Mouse (Mus musculus): ENCODE measurements around the gene Rhot1. TPM values are rescaled to one million over a fixed set of nuclear protein-coding genes. Genes with fewer than 3 reads are reported as not detected.

The Rhot1 gene
- polyA plus RNA-seq (2012; rRNA removed): 59.2 and 60.6 TPM in 2 replicates

- WGBS: under 1% methylated on average over 78 of the region's 78 CpGs
- peak; percentile 96 to 98 for DNase-seq
Observed at GRCm38 (mm10) chr11:80208860-80209800, at the start of gene Rhot1. TSS of gene Rhot1 (plus strand) at chr11:80209019.

DNA sequence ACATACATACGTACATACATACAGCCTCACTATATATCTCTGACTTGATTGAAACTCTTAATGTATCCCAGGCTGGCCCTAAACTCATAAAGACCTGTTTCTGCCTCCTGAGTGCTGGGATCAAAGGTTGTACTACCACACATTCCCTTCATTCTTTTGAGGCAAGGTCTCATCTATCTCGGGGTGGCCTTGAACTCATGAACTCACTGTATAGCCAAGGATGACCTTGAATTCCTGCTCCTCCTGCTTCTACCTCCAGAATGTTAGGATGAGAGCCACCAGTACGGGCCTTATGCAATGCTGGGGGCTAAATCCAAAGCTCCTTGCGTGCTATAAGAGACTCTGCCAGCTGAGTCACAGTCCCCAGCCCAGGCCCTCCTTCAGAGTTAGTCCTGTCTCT lies 47.8 kb upstream of the Rhot1 start:
- TF ChIP-seq POLR2A (IDR thresholded peaks at IDR 0.05; ENCODE audit: borderline replicate concordance, insufficient read depth, low read length) (no peak), CTCF (IDR thresholded peaks at IDR 0.05; ENCODE audit: borderline replicate concordance, insufficient read depth, low read depth, low read length) (no peak)
- H3K4me3 ChIP-seq (replicated peaks; ENCODE audit: insufficient read depth, low read depth, low read length): no peak overlapping the region

More at GRCm38 (mm10) chr11:80208860-80209800, at the start of gene Rhot1:
- Histone ChIP-seq H3K27me3 (ENCODE audit: control insufficient read depth, insufficient read depth, low read length) (no peaks in the 10 kb centered on the region), H3K27ac (ENCODE audit: insufficient read depth, low read length) (peak within 1 kb of the TSS; percentile 48), H3K4me1 (ENCODE audit: control insufficient read depth, insufficient read depth, low read length) (peaks cover 4% of the 10 kb centered on the region), H3K4me3 (replicated peaks; ENCODE audit: insufficient read depth, low read depth, low read length) (peak within 1 kb of the TSS; percentile 67)
- TF ChIP-seq CTCF (IDR thresholded peaks at IDR 0.05; ENCODE audit: borderline replicate concordance, insufficient read depth, low read depth, low read length): peak; percentile 79
- TF ChIP-seq POLR2A (IDR thresholded peaks at IDR 0.05; ENCODE audit: borderline replicate concordance, insufficient read depth, low read length): peak; percentile 71

DNA sequence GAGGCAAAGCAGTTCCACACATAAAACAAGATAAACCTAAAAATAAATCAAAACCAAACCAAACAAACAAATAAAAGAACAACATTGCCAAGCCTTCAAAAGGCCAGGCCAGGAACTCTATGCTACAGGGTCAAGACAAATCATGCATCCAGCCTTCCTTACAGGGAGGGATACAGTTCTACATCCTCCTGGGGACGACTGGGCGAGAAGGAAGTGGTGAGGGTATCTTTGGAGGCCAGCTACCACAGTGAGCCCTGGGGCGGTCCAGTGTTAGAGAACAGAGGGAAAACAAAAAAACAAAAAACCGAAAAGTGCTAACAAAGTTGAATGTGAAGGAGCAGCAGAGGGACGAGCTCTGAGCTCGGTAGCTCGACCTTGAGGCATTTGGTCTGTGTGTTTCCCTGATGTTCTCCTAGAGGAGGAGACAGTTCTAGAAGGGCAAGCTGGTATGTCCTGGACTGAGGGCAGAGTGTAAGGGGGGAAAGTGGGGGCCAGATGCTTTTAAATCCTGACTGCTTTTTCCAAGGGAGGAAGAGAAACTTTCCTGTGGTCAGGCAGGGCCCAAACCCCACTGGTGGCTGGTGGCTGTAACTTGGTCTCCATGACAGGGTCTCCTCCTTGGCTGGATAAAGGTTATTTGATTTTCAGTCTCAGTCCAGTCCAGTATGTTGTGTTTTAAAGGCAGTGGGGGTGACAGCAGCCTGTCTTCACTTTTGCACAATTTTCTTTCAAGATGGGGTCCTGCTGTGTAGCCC lies 45.3 kb upstream of the Rhot1 start:
- Histone ChIP-seq H3K4me3 (replicated peaks; ENCODE audit: insufficient read depth, low read depth, low read length) (no peak overlapping the region), H3K27me3 (ENCODE audit: control insufficient read depth, insufficient read depth, low read length) (no peaks in the 10 kb centered on the region), H3K4me1 (ENCODE audit: control insufficient read depth, insufficient read depth, low read length) (no peaks in the 10 kb centered on the region), H3K27ac (ENCODE audit: insufficient read depth, low read length) (no peak overlapping the region)
- WGBS: 75% methylated on average over 7 of the region's 7 CpGs
- no peak for TF ChIP-seq POLR2A (IDR thresholded peaks at IDR 0.05; ENCODE audit: borderline replicate concordance, insufficient read depth, low read length)
- no peak for TF ChIP-seq CTCF (IDR thresholded peaks at IDR 0.05; ENCODE audit: borderline replicate concordance, insufficient read depth, low read depth, low read length)
- no peak for DNase-seq

More for the DNA sequence above, 47.8 kb upstream of the Rhot1 start:
- no peak overlapping the region for H3K27ac ChIP-seq (ENCODE audit: insufficient read depth, low read length)
- 94% methylated on average over 4 of the region's 4 CpGs for WGBS
- no peaks in the 10 kb centered on the region for H3K4me1 ChIP-seq (ENCODE audit: control insufficient read depth, insufficient read depth, low read length)
- DNase-seq: no peak
- no peaks in the 10 kb centered on the region for H3K27me3 ChIP-seq (ENCODE audit: control insufficient read depth, insufficient read depth, low read length)

GRCm38 (mm10) chr11:80164224-80164623 lies 44.6 kb upstream of the Rhot1 start:
- Histone ChIP-seq H3K4me1 (ENCODE audit: control insufficient read depth, insufficient read depth, low read length) (no peaks in the 10 kb centered on the region), H3K27ac (ENCODE audit: insufficient read depth, low read length) (no peak overlapping the region), H3K27me3 (ENCODE audit: control insufficient read depth, insufficient read depth, low read length) (no peaks in the 10 kb centered on the region), H3K4me3 (replicated peaks; ENCODE audit: insufficient read depth, low read depth, low read length) (no peak overlapping the region)
- 27% methylated on average over 2 of the region's 2 CpGs for WGBS
- no peak for TF ChIP-seq POLR2A (IDR thresholded peaks at IDR 0.05; ENCODE audit: borderline replicate concordance, insufficient read depth, low read length)
- no peak for TF ChIP-seq CTCF (IDR thresholded peaks at IDR 0.05; ENCODE audit: borderline replicate concordance, insufficient read depth, low read depth, low read length)
- DNase-seq: no peak

GRCm38 (mm10) chr11:80168121-80168520 lies 40.7 kb upstream of the Rhot1 start:
- TF ChIP-seq POLR2A (IDR thresholded peaks at IDR 0.05; ENCODE audit: borderline replicate concordance, insufficient read depth, low read length) (no peak), CTCF (IDR thresholded peaks at IDR 0.05; ENCODE audit: borderline replicate concordance, insufficient read depth, low read depth, low read length) (no peak)
- Histone ChIP-seq H3K27ac (ENCODE audit: insufficient read depth, low read length) (no peak overlapping the region), H3K4me1 (ENCODE audit: control insufficient read depth, insufficient read depth, low read length) (no peaks in the 10 kb centered on the region), H3K27me3 (ENCODE audit: control insufficient read depth, insufficient read depth, low read length) (no peaks in the 10 kb centered on the region), H3K4me3 (replicated peaks; ENCODE audit: insufficient read depth, low read depth, low read length) (no peak overlapping the region)
- 89% methylated on average over 9 of the region's 9 CpGs for WGBS
- no peak for DNase-seq

GRCm38 (mm10) chr11:80168611-80169249 lies 40.1 kb upstream of the Rhot1 start:
- H3K4me3 ChIP-seq (replicated peaks; ENCODE audit: insufficient read depth, low read depth, low read length): no peak overlapping the region
- WGBS: 76% methylated on average over 4 of the region's 4 CpGs
- H3K27ac ChIP-seq (ENCODE audit: insufficient read depth, low read length): no peak overlapping the region
- no peaks in the 10 kb centered on the region for H3K4me1 ChIP-seq (ENCODE audit: control insufficient read depth, insufficient read depth, low read length)
- no peak for TF ChIP-seq CTCF (IDR thresholded peaks at IDR 0.05; ENCODE audit: borderline replicate concordance, insufficient read depth, low read depth, low read length)
- no peak for TF ChIP-seq POLR2A (IDR thresholded peaks at IDR 0.05; ENCODE audit: borderline replicate concordance, insufficient read depth, low read length)
- no peaks in the 10 kb centered on the region for H3K27me3 ChIP-seq (ENCODE audit: control insufficient read depth, insufficient read depth, low read length)
- DNase-seq: no peak

DNA sequence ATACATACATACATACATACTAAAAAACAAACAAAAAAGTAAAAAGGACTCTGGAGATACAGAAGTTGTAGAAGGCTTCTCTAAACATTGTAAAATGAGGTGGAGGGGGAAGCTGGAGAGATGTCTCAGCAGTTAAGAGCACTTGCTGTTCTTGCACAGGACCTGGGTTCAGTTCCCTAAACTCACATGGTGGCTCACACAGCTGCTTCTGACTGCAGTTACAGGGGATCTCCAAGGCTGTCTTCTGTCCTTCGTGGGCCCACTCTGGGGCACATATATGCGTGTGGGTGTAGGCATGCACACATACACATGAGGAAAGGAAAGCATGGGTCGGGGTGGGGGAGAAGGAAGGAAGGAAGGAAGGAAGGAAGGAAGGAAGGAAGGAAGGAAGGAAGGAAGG lies 39.2 kb upstream of the Rhot1 start:
- DNase-seq: no peak
- no peaks in the 10 kb centered on the region for H3K4me1 ChIP-seq (ENCODE audit: control insufficient read depth, insufficient read depth, low read length)
- H3K27me3 ChIP-seq (ENCODE audit: control insufficient read depth, insufficient read depth, low read length): no peaks in the 10 kb centered on the region
- 88% methylated on average over 3 of the region's 3 CpGs for WGBS
- no peak overlapping the region for H3K4me3 ChIP-seq (replicated peaks; ENCODE audit: insufficient read depth, low read depth, low read length)
- TF ChIP-seq POLR2A (IDR thresholded peaks at IDR 0.05; ENCODE audit: borderline replicate concordance, insufficient read depth, low read length): no peak
- no peak for TF ChIP-seq CTCF (IDR thresholded peaks at IDR 0.05; ENCODE audit: borderline replicate concordance, insufficient read depth, low read depth, low read length)
- no peak overlapping the region for H3K27ac ChIP-seq (ENCODE audit: insufficient read depth, low read length)
